Mouse (Mus musculus): ENCODE data around the gene Olfr315. TPM values are rescaled to one million over a fixed set of nuclear protein-coding genes. Genes with fewer than 3 reads are reported as not detected.
A peak's percentile ranks its signal among the peaks of the same experiment; 100 is the strongest.
"Not testable (repeated sequence)": the region's sequence is repeated elsewhere in the genome, so short reads cannot be mapped to it uniquely, and the experiment has no call there.

The Olfr315 gene
- polyA plus RNA-seq, 1 experiment from 2014 or later = not detected

- H3K27ac ChIP-seq (ENCODE audit: low read depth) = peak within 1 kb of the TSS; percentile 34; the same call in 1 of the 2 replicates
- H3K36me3 ChIP-seq (ENCODE audit: control insufficient read depth, insufficient read depth, low read length) = no peaks in the 10 kb centered on the region
- no peaks in the 10 kb centered on the region for H3K9me3 ChIP-seq (ENCODE audit: control insufficient read depth, low read length)
- peaks cover 11% of the 10 kb centered on the region for H3K4me1 ChIP-seq (replicated peaks; ENCODE audit: control insufficient read depth, insufficient read depth, low read length)
- ATAC-seq (replicated peaks; ENCODE audit: low FRiP score, low TSS enrichment, low read depth) (peak; percentile 70), DNase-seq (ENCODE audit: low spot score) (peak; percentile 68)
- H3K4me2 ChIP-seq (ENCODE audit: low read length) = peak within 1 kb of the TSS; percentile 36
- H3K9ac ChIP-seq (ENCODE audit: low read length) = no peak within 1 kb of the TSS
- H3K4me3 ChIP-seq (ENCODE audit: low read depth, low read length) = no peak within 1 kb of the TSS
- H3K27me3 ChIP-seq (replicated peaks; ENCODE audit: control insufficient read depth, insufficient read depth, low read length) = no peaks in the 10 kb centered on the region
- WGBS = 16% methylated on average over 14 of the region's 14 CpGs
Observed at GRCm38 (mm10) chr11:58801558-58802228, 28.7 kb downstream of the Olfr315 start, which contains the start of gene Fam183b. Gene Fam183b, minus strand, starts transcription at chr11:58801960.

GRCm38 (mm10) chr11:58803871-58804270, 30.9 kb downstream of the Olfr315 start:
- 33% methylated on average over 4 of the region's 4 CpGs for WGBS
- Histone ChIP-seq H3K4me2 (ENCODE audit: low read length) (0 out of 2 replicates have a peak overlapping the region, but pooled peaks have one; percentile 11), H3K4me3 (ENCODE audit: low read depth, low read length) (no peak overlapping the region), H3K36me3 (ENCODE audit: control insufficient read depth, insufficient read depth, low read length) (no peaks in the 10 kb centered on the region), H3K9ac (ENCODE audit: low read length) (no peak overlapping the region), H3K27ac (ENCODE audit: low read depth) (peak overlapping the region; percentile 54; the same call in 1 of the 2 replicates), H3K4me1 (replicated peaks; ENCODE audit: control insufficient read depth, insufficient read depth, low read length) (peaks cover 11% of the 10 kb centered on the region), H3K9me3 (ENCODE audit: control insufficient read depth, low read length) (no peaks in the 10 kb centered on the region), H3K27me3 (replicated peaks; ENCODE audit: control insufficient read depth, insufficient read depth, low read length) (no peaks in the 10 kb centered on the region)
- ATAC-seq (replicated peaks; ENCODE audit: low FRiP score, low TSS enrichment, low read depth) = no peak
- no peak for DNase-seq (ENCODE audit: low spot score)

- Histone ChIP-seq H3K27ac (ENCODE audit: low read depth) (peak overlapping the region; percentile 47; the same call in 1 of the 2 replicates), H3K4me1 (replicated peaks; ENCODE audit: control insufficient read depth, insufficient read depth, low read length) (peaks cover 11% of the 10 kb centered on the region), H3K36me3 (ENCODE audit: control insufficient read depth, insufficient read depth, low read length) (no peaks in the 10 kb centered on the region), H3K27me3 (replicated peaks; ENCODE audit: control insufficient read depth, insufficient read depth, low read length) (no peaks in the 10 kb centered on the region), H3K4me3 (ENCODE audit: low read depth, low read length) (no peak overlapping the region), H3K9me3 (ENCODE audit: control insufficient read depth, low read length) (no peaks in the 10 kb centered on the region), H3K4me2 (ENCODE audit: low read length) (0 out of 2 replicates have a peak overlapping the region, but pooled peaks have one; percentile 11), H3K9ac (ENCODE audit: low read length) (no peak overlapping the region)
- WGBS = 34% methylated on average over 2 of the region's 2 CpGs
- ATAC-seq (replicated peaks; ENCODE audit: low FRiP score, low TSS enrichment, low read depth) (peak; percentile 80), DNase-seq (ENCODE audit: low spot score) (no peak)
Observed at GRCm38 (mm10) chr11:58804393-58804792, 31.4 kb downstream of the Olfr315 start.

GRCm38 (mm10) chr11:58812001-58812400, 39.0 kb downstream of the Olfr315 start:
- H3K36me3 ChIP-seq (ENCODE audit: control insufficient read depth, insufficient read depth, low read length) = no peaks in the 10 kb centered on the region
- no peak for ATAC-seq (replicated peaks; ENCODE audit: low FRiP score, low TSS enrichment, low read depth)

GRCm38 (mm10) chr11:58814700-58815099, 41.7 kb downstream of the Olfr315 start, which contains the start of gene Olfr313:
Gene Olfr313, plus strand, starts transcription at chr11:58815000.
- not testable (repeated sequence) for H3K4me2 ChIP-seq (ENCODE audit: low read length); H3K4me1 ChIP-seq (replicated peaks; ENCODE audit: control insufficient read depth, insufficient read depth, low read length); H3K27me3 ChIP-seq (replicated peaks; ENCODE audit: control insufficient read depth, insufficient read depth, low read length); H3K4me3 ChIP-seq (ENCODE audit: low read depth, low read length); H3K9ac ChIP-seq (ENCODE audit: low read length); H3K9me3 ChIP-seq (ENCODE audit: control insufficient read depth, low read length); H3K36me3 ChIP-seq (ENCODE audit: control insufficient read depth, insufficient read depth, low read length); DNase-seq (ENCODE audit: low spot score); H3K27ac ChIP-seq (ENCODE audit: low read depth); ATAC-seq (replicated peaks; ENCODE audit: low FRiP score, low TSS enrichment, low read depth)
- WGBS = 54% methylated on average over 1 of the region's 1 CpGs

More at GRCm38 (mm10) chr11:58812001-58812400, 39.0 kb downstream of the Olfr315 start:
- DNase-seq (ENCODE audit: low spot score) = no peak
- H3K4me2 ChIP-seq (ENCODE audit: low read length) = no peak overlapping the region
- H3K9ac ChIP-seq (ENCODE audit: low read length) = no peak overlapping the region
- H3K9me3 ChIP-seq (ENCODE audit: control insufficient read depth, low read length) = no peaks in the 10 kb centered on the region
- no peaks in the 10 kb centered on the region for H3K4me1 ChIP-seq (replicated peaks; ENCODE audit: control insufficient read depth, insufficient read depth, low read length)
- no peak overlapping the region for H3K27ac ChIP-seq (ENCODE audit: low read depth)
- no peaks in the 10 kb centered on the region for H3K27me3 ChIP-seq (replicated peaks; ENCODE audit: control insufficient read depth, insufficient read depth, low read length)
- WGBS = 4% methylated on average over 1 of the region's 1 CpGs
- no peak overlapping the region for H3K4me3 ChIP-seq (ENCODE audit: low read depth, low read length)

- H3K4me1 ChIP-seq (replicated peaks; ENCODE audit: control insufficient read depth, insufficient read depth, low read length) = no peaks in the 10 kb centered on the region
- WGBS = 79% methylated on average over 1 of the region's 1 CpGs
Observed at GRCm38 (mm10) chr11:58815676-58816075, 42.7 kb downstream of the Olfr315 start.

GRCm38 (mm10) chr11:58828937-58829336, 55.9 kb downstream of the Olfr315 start, which contains the start of gene Olfr312:
Gene Olfr312, plus strand, starts transcription at chr11:58829237.
- not testable (repeated sequence) for H3K4me1 ChIP-seq (replicated peaks; ENCODE audit: control insufficient read depth, insufficient read depth, low read length); H3K4me2 ChIP-seq (ENCODE audit: low read length); H3K9me3 ChIP-seq (ENCODE audit: control insufficient read depth, low read length); DNase-seq (ENCODE audit: low spot score); H3K27me3 ChIP-seq (replicated peaks; ENCODE audit: control insufficient read depth, insufficient read depth, low read length); H3K4me3 ChIP-seq (ENCODE audit: low read depth, low read length); H3K36me3 ChIP-seq (ENCODE audit: control insufficient read depth, insufficient read depth, low read length); H3K27ac ChIP-seq (ENCODE audit: low read depth); H3K9ac ChIP-seq (ENCODE audit: low read length); ATAC-seq (replicated peaks; ENCODE audit: low FRiP score, low TSS enrichment, low read depth)

More at GRCm38 (mm10) chr11:58815676-58816075, 42.7 kb downstream of the Olfr315 start:
- DNase-seq (ENCODE audit: low spot score) (no peak), ATAC-seq (replicated peaks; ENCODE audit: low FRiP score, low TSS enrichment, low read depth) (no peak)
- Histone ChIP-seq H3K9ac (ENCODE audit: low read length) (no peak overlapping the region), H3K9me3 (ENCODE audit: control insufficient read depth, low read length) (no peaks in the 10 kb centered on the region), H3K4me2 (ENCODE audit: low read length) (no peak overlapping the region), H3K36me3 (ENCODE audit: control insufficient read depth, insufficient read depth, low read length) (no peaks in the 10 kb centered on the region), H3K4me3 (ENCODE audit: low read depth, low read length) (no peak overlapping the region), H3K27ac (ENCODE audit: low read depth) (no peak overlapping the region), H3K27me3 (replicated peaks; ENCODE audit: control insufficient read depth, insufficient read depth, low read length) (no peaks in the 10 kb centered on the region)

GRCm38 (mm10) chr11:58829764-58830163, 56.8 kb downstream of the Olfr315 start:
- H3K9me3 ChIP-seq (ENCODE audit: control insufficient read depth, low read length) = no peaks in the 10 kb centered on the region
- no peak overlapping the region for H3K9ac ChIP-seq (ENCODE audit: low read length)
- H3K27ac ChIP-seq (ENCODE audit: low read depth) = no peak overlapping the region
- H3K4me2 ChIP-seq (ENCODE audit: low read length) = no peak overlapping the region
- no peak overlapping the region for H3K4me3 ChIP-seq (ENCODE audit: low read depth, low read length)
- no peak for DNase-seq (ENCODE audit: low spot score)
- no peaks in the 10 kb centered on the region for H3K4me1 ChIP-seq (replicated peaks; ENCODE audit: control insufficient read depth, insufficient read depth, low read length)
- ATAC-seq (replicated peaks; ENCODE audit: low FRiP score, low TSS enrichment, low read depth) = no peak
- H3K36me3 ChIP-seq (ENCODE audit: control insufficient read depth, insufficient read depth, low read length) = no peaks in the 10 kb centered on the region
- 75% methylated on average over 3 of the region's 3 CpGs for WGBS
- no peaks in the 10 kb centered on the region for H3K27me3 ChIP-seq (replicated peaks; ENCODE audit: control insufficient read depth, insufficient read depth, low read length)

Data from intestine, embryonic 14.5 days (tissue).